Mouse (Mus musculus) B cell, adult 67 days (primary cell): ENCODE measurements around the gene Upk3a. TPM values are rescaled to one million over a fixed set of nuclear protein-coding genes. Genes with fewer than 3 reads are reported as not detected.

Source experiments
- total RNA-seq, 2 experiments: library from RNA; stranded (reverse); gene quantifications; 4 replicates each; pipeline ENCODE4 v1.2.4; 2023

The Upk3a gene
- total RNA-seq = under 1 TPM in 1 of 2 experiments, not detected in 1; 0.53 TPM

DNA sequence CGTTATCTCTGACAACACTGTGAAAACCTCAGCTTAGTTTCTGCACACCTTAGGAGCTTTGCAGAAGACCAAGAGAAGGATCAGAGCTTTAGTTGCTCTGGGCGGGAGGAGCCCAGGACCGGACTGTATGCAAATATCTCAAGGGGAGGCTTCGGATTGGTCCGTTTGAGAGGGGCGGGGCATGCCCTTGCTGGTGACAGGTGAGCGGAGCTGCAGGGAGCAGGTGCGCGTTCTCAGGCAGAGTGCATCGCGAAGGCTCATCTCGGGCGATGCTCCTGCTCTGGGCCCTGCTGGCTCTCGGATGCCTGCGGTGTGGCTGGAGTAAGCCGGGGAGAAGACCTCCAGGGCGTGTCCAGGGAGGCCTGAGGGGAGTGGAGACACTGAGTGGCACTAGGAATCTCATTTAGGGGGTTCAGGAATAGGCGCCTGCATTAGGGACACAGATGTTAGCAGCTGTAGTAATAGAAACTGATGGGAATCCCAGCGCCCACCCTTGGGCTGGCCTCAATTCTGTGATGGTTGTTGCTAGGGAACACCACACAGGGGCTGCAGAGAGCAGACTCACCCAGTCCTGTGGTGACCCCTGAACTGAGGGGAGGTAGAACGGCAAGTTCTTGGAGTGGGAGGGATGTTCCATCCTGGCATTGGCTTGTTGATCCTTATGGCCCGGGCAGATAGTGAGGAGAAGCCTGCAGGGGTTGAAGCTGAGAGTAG lies at the start of gene Upk3a:
Gene Upk3a (plus strand): TSS at position 191 of the 714 bp plus-strand sequence.

DNA sequence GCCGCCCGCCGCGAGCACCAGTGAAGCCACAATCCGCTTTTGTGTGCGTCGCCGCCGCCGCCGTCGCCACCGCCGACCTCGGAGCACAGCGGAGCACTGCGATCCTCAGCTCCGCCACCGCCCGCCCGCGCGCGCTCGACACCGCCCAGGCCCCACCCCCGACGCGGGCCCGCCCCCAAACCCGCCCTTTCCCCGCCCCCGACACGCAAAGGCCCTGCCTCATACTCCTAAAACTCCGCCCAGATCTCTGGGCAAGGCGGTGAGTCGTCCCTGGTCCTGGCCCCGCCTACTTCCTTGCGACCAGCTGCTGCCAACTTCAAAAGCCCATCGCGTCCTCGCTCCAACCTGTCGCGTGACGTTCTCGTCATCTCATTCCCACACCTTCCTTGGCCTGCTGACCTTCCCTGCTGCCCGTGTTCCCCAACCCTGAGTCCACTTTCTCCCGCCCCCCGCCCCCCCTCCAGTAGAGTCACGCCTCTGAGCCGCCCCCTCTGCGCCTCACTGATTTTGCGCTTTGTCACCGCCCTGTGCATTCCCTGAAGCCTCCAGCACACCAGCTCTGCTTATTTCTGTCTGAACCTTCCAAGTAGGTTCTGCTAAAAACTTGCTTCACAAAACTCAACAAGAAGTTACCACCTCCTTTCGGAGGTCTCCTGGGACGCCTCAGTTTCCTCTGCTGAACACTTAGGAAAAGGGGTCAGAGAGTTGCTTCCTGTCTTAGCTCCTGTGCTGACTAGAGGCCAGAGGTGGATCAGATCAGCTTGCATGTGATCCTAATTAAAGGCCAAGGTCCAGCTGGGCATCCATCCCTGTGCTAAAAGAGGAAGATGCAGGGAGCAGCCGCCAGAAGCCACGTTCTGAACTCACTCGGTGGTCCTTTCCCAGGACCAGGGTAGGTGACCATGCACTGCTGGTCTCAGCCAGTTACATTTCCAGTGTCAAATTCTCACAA lies 28.8 kb upstream of the Upk3a start, which contains the start of gene 5031439G07Rik:
Gene 5031439G07Rik (minus strand): TSS at position 678 of the 952 bp plus-strand sequence.

GRCm38 (mm10) chr15:85028648-85029047 lies 11.7 kb downstream of the Upk3a start, which contains the start of gene Fam118a:
TSS of gene Fam118a (plus strand) at chr15:85028948.

Other genes starting within 250 kb of the Upk3a start
- gene Phf21b, start 161.1 kb upstream of the Upk3a start, total RNA-seq = 1 to 10 TPM in 1 of 2 experiments, under 1 TPM in 1; 0.81 to 1.3 TPM
- under 1 TPM; 0.61 to 0.71 TPM for gene Gm29666, start 97.1 kb upstream of the Upk3a start, total RNA-seq
- 10 to 100 TPM; 53.0 to 56.1 TPM for gene Nup50, start 93.7 kb upstream of the Upk3a start, total RNA-seq
- 10 to 100 TPM; 80.7 to 92.0 TPM for gene 5031439G07Rik, start 28.6 kb upstream of the Upk3a start, total RNA-seq
- gene Fam118a, start 11.8 kb downstream of the Upk3a start, total RNA-seq = 10 to 100 TPM; 19.8 to 22.8 TPM
- not detected for gene Smc1b, start 114.8 kb downstream of the Upk3a start, total RNA-seq
- not detected for gene Ribc2, start 114.9 kb downstream of the Upk3a start, total RNA-seq
- not detected for gene Fbln1, start 188.8 kb downstream of the Upk3a start, total RNA-seq